Mouse (Mus musculus) bone marrow, adult 2 months (tissue): ENCODE data around the gene Dock1.

Experiments
- CTCF ChIP-seq: fragments of 200-500 bp; IDR thresholded peaks from 2 replicates; pipeline ENCODE4 v1.5.1; 2011; ENCODE audit warnings: low read length, control low read depth; ENCODE audit not compliant: control insufficient read depth, insufficient read depth
- POLR2A ChIP-seq: fragments of 200-500 bp; IDR thresholded peaks from 2 replicates; pipeline ENCODE4 v1.6.1; 2011; ENCODE audit warnings: low read depth, mild to moderate bottlenecking, control low read depth, low read length, borderline replicate concordance; ENCODE audit not compliant: control insufficient read depth

- TF ChIP-seq CTCF (no peak), POLR2A (no peak)
These were observed 25.0 kb downstream of the Dock1 start for GRCm38 (mm10) chr7:134695431-134695830.
